Mouse (Mus musculus) kidney, postnatal 0 days (tissue): Measurements from ENCODE around the gene Aldoc. TPM values are rescaled to one million over a fixed set of nuclear protein-coding genes. Genes with fewer than 3 reads are reported as not detected.
A peak's percentile ranks its signal among the peaks of the same experiment; 100 is the strongest.

Experiments used
- ATAC-seq: fragments of 200-750 bp; cut with Nextera tagmentation; replicated peaks from 2 replicates; pipeline ENCODE4 v1.8.0; 2017; ENCODE audit warnings: low read depth, moderate number of reproducible peaks, moderate TSS enrichment, moderate library complexity; ENCODE audit not compliant: low FRiP score
- DNase-seq: peaks from one replicate; pipeline ENCODE4 v3.0.0-alpha.2; 2016; ENCODE audit warnings: low spot score
- H3K27ac ChIP-seq: fragments of 300-500 bp; sonication (generic); 2 replicates; pipeline ENCODE4 v1.5.1; 2014; ENCODE audit warnings: mild to moderate bottlenecking
- H3K27me3 ChIP-seq: fragments of 300-500 bp; sonication (generic); 2 replicates; pipeline ENCODE4 v1.6.1; 2014; ENCODE audit warnings: low read length, mixed read lengths; ENCODE audit not compliant: insufficient read depth
- H3K36me3 ChIP-seq: fragments of 300-500 bp; sonication (generic); 2 replicates; pipeline ENCODE4 v1.6.1; 2014; ENCODE audit warnings: low read length, mixed read lengths; ENCODE audit not compliant: insufficient read depth
- H3K4me1 ChIP-seq: fragments of 300-500 bp; sonication (generic); replicated peaks from 2 replicates; pipeline ENCODE4 v1.6.1; 2014; ENCODE audit warnings: antibody characterized with exemption, low read length, mixed read lengths; ENCODE audit not compliant: insufficient read depth
- H3K4me2 ChIP-seq: fragments of 300-500 bp; sonication (generic); 2 replicates; pipeline ENCODE4 v1.6.1; 2014; ENCODE audit warnings: mild to moderate bottlenecking, low read length, moderate library complexity, mixed read lengths
- H3K4me3 ChIP-seq: fragments of 300-500 bp; sonication (generic); replicated peaks from 2 replicates; pipeline ENCODE4 v1.5.1; 2014; ENCODE audit warnings: low read depth, low read length
- H3K9ac ChIP-seq: fragments of 300-500 bp; sonication (generic); 2 replicates; pipeline ENCODE4 v1.6.1; 2014; ENCODE audit warnings: low read depth, low read length
- H3K9me3 ChIP-seq: fragments of 300-500 bp; sonication (generic); replicated peaks from 2 replicates; pipeline ENCODE4 v1.6.1; 2016; ENCODE audit warnings: low read length, inconsistent platforms, mixed read lengths
- CTCF ChIP-seq: IDR thresholded peaks from 2 replicates; pipeline ENCODE4 v1.5.1; 2016; ENCODE audit warnings: antibody characterized with exemption, low read depth, mild to moderate bottlenecking, moderate library complexity
- WGBS: fragments of 180-500 bp; shearing (Covaris S2); extraction: QIAGEN DNeasy Blood & Tissue Kit; methylation state at CpG from one replicate; pipeline ENCODE4 v1.1.7; 2014; 5-methylcytosine and 5-hydroxymethylcytosine counted together
- polyA plus RNA-seq: library from polyadenylated mRNA; unstranded; fragments of >200 nt; fragmentation: Nextera tagmentation; extraction: Ambion mirVana; gene quantifications from 2 replicates; pipeline ENCODE4 v1.2.1, GENCODE M21; 2015

Gene Aldoc
- polyA plus RNA-seq, 1 experiment from 2014 or later, result 13.0 TPM

DNA sequence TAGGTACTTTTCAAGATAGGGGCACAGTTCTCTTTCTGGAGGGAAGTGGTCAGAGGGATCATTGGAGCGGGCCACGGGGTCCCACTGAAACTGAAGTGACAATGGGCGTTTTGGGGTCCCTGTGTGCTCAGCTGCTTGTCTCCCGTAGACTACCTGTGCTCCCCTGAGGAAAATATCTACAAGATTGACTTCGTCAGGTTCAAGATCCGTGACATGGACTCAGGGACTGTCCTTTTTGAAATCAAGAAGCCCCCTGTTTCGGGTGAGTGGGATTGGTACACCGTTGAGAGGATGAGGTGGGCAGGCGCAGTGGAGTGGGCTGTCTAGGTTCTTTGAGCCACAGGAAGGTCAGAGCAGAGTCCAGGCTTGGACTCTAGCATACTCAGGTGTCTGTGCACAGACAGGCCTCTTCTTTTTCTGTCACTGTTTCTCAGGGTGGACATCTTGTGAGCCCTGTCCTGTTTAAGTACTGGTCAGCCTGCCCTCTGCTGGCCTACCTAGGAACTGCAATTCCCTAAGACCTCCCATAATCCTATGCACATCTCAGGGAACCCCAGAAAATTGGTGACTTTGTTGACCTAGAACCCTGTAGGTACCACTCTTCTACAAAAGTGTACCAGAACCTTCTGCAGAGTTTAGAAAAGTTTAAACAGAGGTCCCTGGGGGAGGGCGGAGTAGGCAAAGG, 24.4 kb downstream of the Aldoc start:
- ATAC-seq (no peak), DNase-seq (peak; percentile 85)
- H3K9me3 ChIP-seq, result no peaks in the 10 kb centered on the region
- H3K36me3 ChIP-seq, result 0 out of 2 replicates have a peak, but pooled peaks cover 3% of the 10 kb centered on the region
- peak; percentile 89 for TF ChIP-seq CTCF
- H3K27ac ChIP-seq, result no peak overlapping the region
- WGBS, result 84% methylated on average over 10 of the region's 10 CpGs
- no peaks in the 10 kb centered on the region for H3K27me3 ChIP-seq
- peaks cover 11% of the 10 kb centered on the region; the same call in 1 of the 2 replicates for H3K4me1 ChIP-seq
- H3K4me2 ChIP-seq, result no peak overlapping the region
- no peak overlapping the region for H3K4me3 ChIP-seq
- no peak overlapping the region for H3K9ac ChIP-seq

DNA sequence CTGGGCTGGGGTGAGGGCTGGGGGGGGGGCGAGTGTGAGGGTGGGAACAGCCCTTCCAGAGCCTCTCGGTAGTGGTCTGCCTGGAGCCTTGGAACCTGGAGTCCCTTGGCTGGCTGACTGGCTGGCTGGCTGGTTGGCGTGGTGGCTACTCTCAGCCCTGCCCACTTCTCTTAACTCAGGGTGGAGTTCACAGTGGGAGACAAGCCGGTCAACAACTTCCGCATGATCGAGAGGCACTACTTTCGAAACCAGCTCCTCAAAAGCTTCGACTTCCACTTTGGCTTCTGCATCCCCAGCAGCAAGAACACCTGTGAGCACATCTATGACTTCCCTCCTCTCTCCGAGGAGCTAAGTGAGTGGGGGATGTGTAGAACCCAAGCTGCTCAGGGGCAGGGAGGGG, 25.1 kb downstream of the Aldoc start:
- H3K27me3 ChIP-seq, result no peaks in the 10 kb centered on the region
- H3K27ac ChIP-seq, result no peak overlapping the region
- no peak for DNase-seq
- H3K9ac ChIP-seq, result no peak overlapping the region
- peaks cover 11% of the 10 kb centered on the region; the same call in 1 of the 2 replicates for H3K4me1 ChIP-seq
- 76% methylated on average over 8 of the region's 9 CpGs for WGBS
- H3K36me3 ChIP-seq, result 0 out of 2 replicates have a peak, but pooled peaks cover 3% of the 10 kb centered on the region
- no peak for ATAC-seq
- no peak overlapping the region for H3K4me2 ChIP-seq
- H3K9me3 ChIP-seq, result no peaks in the 10 kb centered on the region
- H3K4me3 ChIP-seq, result no peak overlapping the region
- no peak for TF ChIP-seq CTCF

DNA sequence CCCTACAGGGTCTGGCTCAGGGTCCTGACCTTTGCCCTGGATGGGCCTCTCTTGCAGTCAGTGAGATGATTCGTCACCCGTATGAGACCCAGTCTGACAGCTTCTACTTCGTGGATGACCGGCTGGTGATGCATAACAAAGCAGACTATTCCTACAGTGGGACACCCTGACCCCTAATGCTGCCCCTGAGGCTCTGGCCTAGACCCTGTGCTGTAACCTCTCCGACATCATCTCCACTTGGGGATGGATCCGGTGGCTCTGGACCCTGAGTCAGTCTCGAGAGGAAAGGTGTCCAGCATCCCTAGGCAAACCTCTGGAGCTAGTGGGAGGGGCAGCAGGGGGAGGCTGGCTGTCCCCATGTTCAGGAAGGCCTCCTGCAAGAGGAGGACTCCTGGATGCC, 25.7 kb downstream of the Aldoc start:
- 48% methylated on average over 7 of the region's 7 CpGs for whole genome bisulfite sequencing

DNA sequence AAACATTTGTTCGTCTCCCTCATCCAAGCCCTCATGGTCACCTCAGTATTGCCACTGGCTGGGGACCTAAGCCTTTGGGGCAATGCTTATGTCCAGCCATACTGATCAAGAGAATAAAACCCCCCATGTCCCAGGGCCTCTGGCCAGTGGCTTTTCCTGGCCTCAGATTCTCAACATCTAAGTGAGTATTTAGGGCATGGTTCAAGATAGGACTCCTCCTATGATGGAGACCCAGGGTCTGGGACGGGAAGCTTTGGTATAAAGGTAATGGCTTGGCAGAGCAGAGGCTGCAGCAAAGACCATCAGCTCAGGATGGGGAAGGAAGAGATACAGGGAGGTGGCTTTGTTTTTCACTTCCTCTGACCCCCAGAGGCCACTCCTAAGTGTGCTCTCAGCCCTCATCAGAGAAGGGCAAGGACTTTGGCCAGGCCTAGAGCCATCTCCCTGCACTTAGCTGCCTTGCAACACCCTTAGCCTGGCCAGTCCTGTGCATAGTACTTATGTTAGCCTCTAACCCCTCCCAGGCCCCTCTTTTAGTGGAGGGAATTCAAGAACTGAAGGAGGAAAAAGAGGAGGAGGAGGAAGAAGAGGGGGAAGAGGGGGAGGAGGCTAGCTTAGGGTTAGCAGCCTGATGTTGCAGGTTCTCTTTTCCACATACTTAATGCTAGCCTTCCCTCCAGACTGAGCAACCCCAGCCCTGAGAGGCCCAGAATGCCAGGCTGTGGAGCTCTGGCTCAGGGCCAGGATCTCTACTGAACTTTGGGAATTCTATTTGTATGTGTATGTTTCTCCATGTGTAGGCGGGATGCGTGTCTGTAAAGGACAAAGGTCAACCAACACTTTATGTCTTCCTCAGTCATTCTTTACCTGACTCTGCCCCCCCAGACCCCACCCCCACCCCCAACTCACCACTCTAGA, 26.9 kb downstream of the Aldoc start:
- 66% methylated on average over 4 of the region's 4 CpGs for WGBS
- Histone ChIP-seq H3K27me3 (no peaks in the 10 kb centered on the region), H3K27ac (0 out of 2 replicates have a peak overlapping the region, but pooled peaks have one; percentile 1), H3K4me3 (no peak overlapping the region), H3K4me1 (peaks cover 4% of the 10 kb centered on the region; the same call in 1 of the 2 replicates), H3K9ac (no peak overlapping the region), H3K9me3 (no peaks in the 10 kb centered on the region), H3K4me2 (no peak overlapping the region), H3K36me3 (0 out of 2 replicates have a peak, but pooled peaks cover 3% of the 10 kb centered on the region)
- ATAC-seq, result no peak
- no peak for DNase-seq
- TF ChIP-seq CTCF, result no peak

More for the DNA sequence above, 25.7 kb downstream of the Aldoc start:
- Histone ChIP-seq H3K27ac (no peak overlapping the region), H3K36me3 (0 out of 2 replicates have a peak, but pooled peaks cover 3% of the 10 kb centered on the region), H3K9me3 (no peaks in the 10 kb centered on the region), H3K4me1 (peaks cover 11% of the 10 kb centered on the region; the same call in 1 of the 2 replicates), H3K4me3 (no peak overlapping the region), H3K27me3 (no peaks in the 10 kb centered on the region), H3K4me2 (no peak overlapping the region), H3K9ac (no peak overlapping the region)
- no peak for TF ChIP-seq CTCF
- no peak for DNase-seq
- ATAC-seq, result no peak

DNA sequence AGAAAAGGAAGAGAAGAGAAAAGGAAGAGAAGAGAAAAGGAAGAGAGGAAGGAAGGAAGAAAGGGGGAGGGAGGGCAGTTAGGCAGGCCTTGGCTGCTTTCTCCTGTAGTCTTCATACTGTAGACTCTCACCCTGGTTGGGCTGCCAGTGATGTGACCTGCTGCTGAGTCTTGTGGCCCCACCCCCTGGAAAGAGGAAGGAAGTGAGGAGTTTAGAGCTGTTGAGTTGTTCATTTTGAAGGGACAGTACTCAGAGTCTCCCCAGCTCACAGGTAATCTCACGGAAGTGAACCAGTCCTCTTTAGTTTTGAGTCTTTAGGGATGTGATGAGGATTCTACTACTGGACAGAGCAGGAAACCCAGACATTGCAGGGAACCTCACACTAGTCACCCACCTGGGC, 30.3 kb downstream of the Aldoc start:
- no peak overlapping the region for H3K4me2 ChIP-seq
- H3K9me3 ChIP-seq, result no peaks in the 10 kb centered on the region
- no peak for TF ChIP-seq CTCF
- H3K27ac ChIP-seq, result no peak overlapping the region
- 0 out of 2 replicates have a peak, but pooled peaks cover 3% of the 10 kb centered on the region for H3K36me3 ChIP-seq
- no peaks in the 10 kb centered on the region for H3K27me3 ChIP-seq
- WGBS, result 85% methylated on average over 1 of the region's 1 CpGs
- no peak for ATAC-seq
- no peak overlapping the region for H3K4me3 ChIP-seq
- no peaks in the 10 kb centered on the region for H3K4me1 ChIP-seq
- no peak for DNase-seq
- no peak overlapping the region for H3K9ac ChIP-seq

DNA sequence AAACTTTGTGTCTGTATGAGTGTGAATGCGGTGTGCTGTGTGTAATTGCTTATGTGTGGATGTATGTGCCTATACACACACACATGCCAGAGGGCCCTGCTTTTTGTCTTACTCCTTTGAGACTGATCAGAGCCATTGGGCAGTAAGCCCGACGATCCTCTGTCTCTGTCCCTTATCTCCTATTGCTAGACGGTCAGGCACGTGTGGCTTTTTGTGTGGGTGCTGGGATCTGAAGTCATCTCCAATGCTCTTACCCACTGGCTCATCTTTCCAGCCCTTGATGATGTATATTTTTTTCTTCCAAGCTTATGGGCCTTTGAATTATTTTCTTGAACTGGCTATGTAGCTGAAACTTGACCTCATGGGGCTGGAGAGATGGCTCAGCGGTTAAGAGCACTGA, 32.1 kb downstream of the Aldoc start:
- no peaks in the 10 kb centered on the region for H3K9me3 ChIP-seq
- H3K4me2 ChIP-seq, result no peak overlapping the region
- WGBS, result 87% methylated on average over 6 of the region's 6 CpGs
- no peaks in the 10 kb centered on the region for H3K36me3 ChIP-seq
- no peak overlapping the region for H3K9ac ChIP-seq
- TF ChIP-seq CTCF, result no peak
- H3K4me3 ChIP-seq, result no peak overlapping the region
- no peak overlapping the region for H3K27ac ChIP-seq
- H3K4me1 ChIP-seq, result no peaks in the 10 kb centered on the region
- H3K27me3 ChIP-seq, result no peaks in the 10 kb centered on the region
- ATAC-seq (no peak), DNase-seq (no peak)
